Mouse (Mus musculus): Measurements from ENCODE around the gene Smchd1.
"Not testable (repeated sequence)": the region's sequence is repeated elsewhere in the genome, so short reads cannot be mapped to it uniquely, and the experiment has no call there.

The Smchd1 gene

GRCm38 (mm10) chr17:71474762-71475704 lies at the start of gene Smchd1:
Gene Smchd1 (minus strand): TSS chr17:71475343.
- DNase-seq (ENCODE audit: low spot score), result peak; percentile 90

GRCm38 (mm10) chr17:71510297-71510696 lies 35.2 kb upstream of the Smchd1 start:
- no peak for DNase-seq (ENCODE audit: low spot score)

GRCm38 (mm10) chr17:71506832-71507231 lies 31.7 kb upstream of the Smchd1 start:
- DNase-seq (ENCODE audit: low spot score), result no peak

- no peak for DNase-seq (ENCODE audit: low spot score)
These were observed 20.6 kb upstream of the Smchd1 start for GRCm38 (mm10) chr17:71495784-71496183.

- no peak for DNase-seq (ENCODE audit: low spot score)
These were observed 16.2 kb upstream of the Smchd1 start for GRCm38 (mm10) chr17:71491332-71491686.

DNA sequence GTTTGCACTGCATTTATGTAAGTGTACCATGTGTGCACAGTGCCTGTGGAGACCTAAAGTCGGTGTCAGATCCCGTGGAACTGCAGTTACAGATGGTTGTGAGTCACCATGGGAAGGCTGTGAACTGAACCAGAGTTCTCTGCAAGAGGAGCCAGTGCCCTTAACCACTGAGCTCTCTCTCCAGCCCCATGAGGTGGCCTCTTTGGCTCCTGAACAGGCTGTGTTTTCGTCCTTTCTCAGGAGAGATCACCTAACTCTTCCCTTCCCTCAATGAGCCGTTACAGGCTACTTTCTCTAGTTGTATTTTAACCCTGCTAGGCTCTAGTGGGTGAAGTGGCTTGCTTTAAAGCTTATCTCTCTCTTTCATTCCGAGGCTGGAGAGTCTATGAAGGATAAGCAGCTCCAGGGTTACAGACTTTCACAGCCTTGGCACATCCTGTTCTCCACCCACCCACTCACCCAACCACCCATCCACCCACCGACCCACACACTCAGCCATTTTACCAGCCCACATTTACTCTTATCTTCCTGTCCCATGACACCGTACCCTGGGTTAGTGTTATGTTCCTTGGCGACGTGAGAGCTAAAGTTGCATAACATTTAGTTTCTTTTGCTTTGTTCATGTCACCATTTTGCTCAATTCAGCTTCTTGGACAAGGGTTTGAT lies 15.7 kb upstream of the Smchd1 start:
- DNase-seq (ENCODE audit: low spot score), result no peak

DNA sequence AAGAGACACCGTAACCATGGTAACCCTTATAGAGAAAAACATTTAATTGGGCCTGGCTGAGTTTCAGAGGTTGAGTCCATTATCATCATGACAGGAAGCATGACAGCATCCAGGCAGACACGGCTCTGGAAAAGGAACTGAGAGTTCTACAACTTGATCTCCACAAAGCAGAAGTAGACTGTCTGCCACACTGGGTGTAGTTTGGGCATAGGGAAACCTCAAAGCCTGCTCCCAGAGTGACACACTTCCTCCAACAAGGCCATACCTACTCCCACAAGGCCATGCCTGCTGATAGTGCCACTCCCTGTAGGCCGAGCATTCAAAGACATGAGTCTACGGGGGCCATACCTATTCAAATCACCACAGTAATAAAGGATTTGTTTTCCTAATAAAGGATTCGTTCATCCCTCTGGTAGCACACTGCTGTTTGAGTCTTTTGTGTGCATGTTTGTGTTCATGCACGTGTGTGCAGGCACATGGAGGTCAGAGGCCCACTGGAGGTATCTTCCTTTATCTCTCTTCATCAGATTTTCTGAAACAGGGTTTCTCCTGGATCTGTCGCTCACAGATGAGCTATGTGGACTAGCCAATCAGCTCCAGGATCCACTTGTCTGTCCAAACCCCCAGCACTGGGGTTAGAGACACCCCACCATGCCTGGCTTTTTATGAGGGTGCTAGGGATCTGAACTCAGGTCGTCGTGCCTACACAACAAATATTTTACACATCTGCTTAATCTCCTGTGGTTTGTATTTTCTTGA lies 14.7 kb upstream of the Smchd1 start:
- DNase-seq (ENCODE audit: low spot score), result no peak

DNA sequence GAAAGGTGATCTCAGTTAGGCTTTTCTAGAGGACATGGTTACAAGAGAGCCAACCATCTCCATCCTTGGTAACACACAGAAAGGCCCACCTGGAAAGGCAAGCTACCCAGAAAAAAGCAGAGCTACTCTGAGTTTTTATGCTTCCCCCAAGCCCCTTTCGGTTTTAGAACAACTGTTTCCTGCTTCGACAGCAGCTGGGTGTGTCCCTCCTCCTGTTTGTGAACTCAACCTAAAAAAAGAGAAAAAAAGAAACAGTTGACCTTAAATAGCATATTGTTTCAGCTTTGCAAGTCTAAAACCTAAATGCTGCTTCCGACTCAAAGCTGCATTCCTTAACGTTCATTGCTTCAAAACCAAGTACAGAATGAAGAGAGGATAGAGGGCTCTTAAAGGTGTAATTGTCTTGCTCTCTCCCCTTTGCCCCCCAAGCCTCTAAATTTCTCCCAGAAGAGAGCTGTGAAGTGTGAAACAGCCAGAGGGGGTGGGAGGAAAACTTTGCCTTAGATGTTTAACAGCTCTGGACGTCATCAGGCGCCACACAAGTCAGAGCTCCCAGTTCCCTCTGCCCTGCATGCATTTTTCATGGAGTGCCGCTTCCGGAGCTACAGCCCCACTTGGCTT lies 11.2 kb upstream of the Smchd1 start:
- no peak for DNase-seq (ENCODE audit: low spot score)

- no peak for DNase-seq (ENCODE audit: low spot score)
These were observed 10.7 kb upstream of the Smchd1 start for GRCm38 (mm10) chr17:71485791-71486230.

GRCm38 (mm10) chr17:71484711-71485110 lies 9.6 kb upstream of the Smchd1 start:
- DNase-seq (ENCODE audit: low spot score), result no peak

DNA sequence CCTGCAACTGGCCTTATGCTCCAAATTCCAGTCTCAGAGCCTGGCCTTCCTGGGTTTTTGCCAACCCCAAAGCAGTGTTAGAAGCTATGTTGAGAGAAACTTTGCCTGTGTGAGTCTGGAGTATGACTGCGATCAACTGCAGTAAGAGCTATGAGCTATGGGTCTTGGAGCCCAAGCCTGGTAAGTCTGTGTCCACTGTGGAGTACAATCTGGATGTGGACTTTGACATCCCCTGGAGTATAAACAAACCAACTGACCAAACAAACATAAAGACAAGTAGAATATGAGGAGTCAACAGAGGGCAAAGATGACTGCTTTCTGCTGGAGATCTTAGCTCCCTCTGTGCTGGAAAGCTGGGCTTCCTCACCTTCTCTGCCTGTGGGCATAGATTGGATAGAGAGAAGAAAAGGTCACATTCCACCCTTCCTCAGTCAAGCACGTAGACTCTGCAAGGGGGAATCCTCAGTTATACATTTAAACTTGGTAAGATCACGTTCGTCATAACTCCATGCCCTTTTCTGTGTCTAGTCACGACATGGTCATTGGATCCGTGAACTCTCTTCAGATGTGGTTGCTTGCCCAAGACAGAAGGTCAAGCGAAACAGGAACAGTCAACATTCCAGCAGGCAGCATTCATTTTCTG lies 8.4 kb upstream of the Smchd1 start:
- DNase-seq (ENCODE audit: low spot score), result no peak

DNA sequence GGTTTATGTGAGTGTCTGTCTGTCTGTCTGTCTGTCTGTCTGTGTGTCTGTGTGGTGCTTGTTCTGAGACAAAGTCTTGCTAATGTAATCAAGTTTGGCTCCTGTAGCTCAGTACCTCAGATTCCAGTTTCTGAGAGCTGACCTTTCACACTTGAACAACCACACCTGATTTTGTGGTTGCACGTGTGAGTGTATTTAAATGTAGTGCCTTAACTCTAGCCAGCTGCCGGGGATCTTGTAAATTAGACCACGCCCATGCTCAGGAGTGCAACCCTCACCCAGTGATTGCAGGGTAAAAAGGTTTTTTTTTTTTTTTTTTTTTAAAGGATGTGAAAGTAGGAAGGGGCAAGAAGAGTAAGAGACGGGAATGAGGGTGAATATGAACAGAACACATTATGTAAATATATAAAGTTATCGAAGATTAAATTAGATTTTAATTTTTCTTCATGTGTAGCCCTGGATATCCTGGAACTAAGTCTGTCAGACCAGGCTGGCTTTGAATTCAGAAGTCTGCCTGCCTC lies 4.3 kb upstream of the Smchd1 start:
- no peak for DNase-seq (ENCODE audit: low spot score)

- DNase-seq (ENCODE audit: low spot score), result no peak
These were observed 2.3 kb upstream of the Smchd1 start for GRCm38 (mm10) chr17:71477481-71477880.

GRCm38 (mm10) chr17:71476346-71477020 lies 1.3 kb upstream of the Smchd1 start:
- DNase-seq (ENCODE audit: low spot score), result no peak

DNA sequence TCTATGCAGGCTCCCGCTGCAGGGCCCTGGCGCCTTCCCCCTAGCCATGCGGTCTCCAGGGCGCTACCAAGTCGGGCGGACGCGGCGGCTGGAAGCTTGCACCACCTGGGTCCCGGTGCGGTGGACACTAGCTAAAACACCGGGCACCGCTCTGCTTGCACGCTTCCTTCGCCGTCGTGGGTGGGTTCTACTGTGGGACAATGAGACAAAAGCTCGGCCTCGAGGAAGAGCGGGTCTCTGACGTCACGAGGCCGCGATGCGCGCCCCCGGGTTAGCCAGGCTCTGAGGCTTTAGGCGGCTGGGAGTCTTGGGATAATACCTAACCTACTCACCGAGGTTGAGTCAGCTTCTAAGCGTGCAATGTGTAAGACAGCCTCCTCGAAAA lies 554 bp upstream of the Smchd1 start:
- peak; percentile 75 for DNase-seq (ENCODE audit: low spot score)

- no peak for DNase-seq (ENCODE audit: low spot score)
These were observed 1.0 kb downstream of the Smchd1 start for GRCm38 (mm10) chr17:71474128-71474527.

- DNase-seq (ENCODE audit: low spot score), result no peak
These were observed 3.9 kb downstream of the Smchd1 start for GRCm38 (mm10) chr17:71471261-71471660.

GRCm38 (mm10) chr17:71460312-71460711 lies 14.8 kb downstream of the Smchd1 start:
- no peak for DNase-seq (ENCODE audit: low spot score)

DNA sequence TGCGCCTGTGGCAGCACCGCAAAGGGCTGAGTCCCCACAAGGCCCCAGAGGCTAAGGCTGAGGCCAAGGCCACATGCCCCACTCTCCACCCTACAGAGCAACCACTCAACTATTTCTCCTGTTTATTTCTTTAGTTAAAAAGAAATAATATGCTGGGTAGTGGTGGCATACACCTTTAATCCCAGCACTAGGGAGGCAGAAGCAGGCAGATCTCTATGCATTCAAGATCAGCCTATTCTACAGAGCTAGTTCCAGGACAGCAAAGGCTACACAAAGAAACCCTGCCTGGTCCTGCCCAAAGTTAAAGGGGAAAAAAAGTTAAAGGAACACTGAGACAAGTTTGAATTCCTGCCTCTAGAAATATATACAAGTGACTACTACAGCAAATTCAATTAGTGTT lies 15.3 kb downstream of the Smchd1 start, which contains the start of gene Gm4707:
Gene Gm4707, minus strand, starts transcription at position 101 of the 400 bp plus-strand sequence.
- no peak for DNase-seq (ENCODE audit: low spot score)

DNA sequence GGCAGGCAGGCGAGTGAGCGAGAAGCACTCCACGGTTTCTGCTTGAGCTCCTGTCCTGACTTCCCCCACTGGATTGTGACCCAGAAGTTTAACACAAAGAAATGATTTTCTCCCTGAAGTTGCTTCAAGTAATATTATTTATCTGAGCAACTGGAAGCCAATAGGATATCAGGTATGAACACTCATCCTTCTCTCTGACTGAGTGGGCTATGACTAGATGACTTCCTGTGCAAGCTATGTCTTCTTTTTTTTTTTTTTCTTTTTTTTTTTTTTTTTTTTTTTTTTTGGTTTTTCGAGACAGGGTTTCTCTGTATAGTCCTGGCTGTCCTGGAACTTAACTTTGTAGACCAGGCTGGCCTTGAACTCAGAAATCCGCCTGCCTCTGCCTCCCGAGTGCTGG lies 17.8 kb downstream of the Smchd1 start:
- not testable (repeated sequence) for DNase-seq (ENCODE audit: low spot score)

DNA sequence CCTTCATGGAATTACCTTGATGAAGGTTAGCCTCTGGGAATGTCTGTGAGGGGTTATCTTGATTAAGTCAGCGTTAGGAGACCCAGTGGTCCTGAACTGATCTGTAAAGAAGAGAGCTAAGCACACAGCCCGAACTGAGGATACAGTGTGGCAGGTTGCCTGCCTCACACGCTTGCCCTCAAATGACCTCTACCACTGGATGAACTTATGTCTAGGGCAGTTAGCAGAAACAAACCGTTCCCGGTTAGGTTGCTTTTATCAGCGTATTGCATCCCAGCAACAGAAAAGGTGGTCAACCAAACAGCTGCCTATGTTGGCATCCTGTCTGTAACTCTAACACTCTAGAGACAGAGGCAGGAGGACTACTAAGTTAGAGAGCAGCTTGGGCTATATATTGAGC lies 30.0 kb downstream of the Smchd1 start:
- DNase-seq (ENCODE audit: low spot score), result no peak

All from testis, postnatal 10 days (tissue).